Comparison of ENCODE assay signal across 21 mouse cellular contexts in the genomic region with DNA sequence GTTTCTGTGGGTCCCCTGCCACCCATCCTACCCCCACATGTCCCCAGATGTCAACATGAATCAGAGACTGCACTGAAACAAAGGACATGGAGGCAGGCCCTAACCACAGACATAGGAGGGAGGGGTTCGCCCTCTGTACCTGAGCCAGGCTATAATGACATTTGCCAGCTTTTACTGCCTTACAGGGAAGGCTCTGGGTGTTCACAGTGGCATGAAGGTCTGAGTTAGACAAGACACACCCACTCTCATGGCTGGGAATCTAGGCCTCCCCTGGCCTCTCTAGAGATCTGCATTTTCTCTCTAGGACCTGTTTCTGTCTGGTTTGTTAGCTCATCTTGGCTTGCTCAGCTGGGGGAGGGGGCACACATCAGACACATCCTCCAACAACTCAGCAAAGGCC.
DNase-seq lines count a peak whose midpoint lies in the region; ATAC-seq and TF ChIP-seq lines count a peak whose summit lies in the region.
"Had no signal": no experiment of that assay in that cellular context is flagged by ENCODE, and none has a peak within 500 bp of the region (broad histone marks: within the 10 kb centered on the region; RNA-seq: fewer than 3 reads in every experiment).

No protein-coding gene starts in this region.

- peak overlapping the region; percentile 56; the same call in 1 of the 2 replicates for H3K27ac ChIP-seq in forebrain, embryonic 10.5 days
- H3K27ac ChIP-seq in forebrain, embryonic 13.5 days, result no peak overlapping the region
- H3K27ac ChIP-seq in stomach, embryonic 14.5 days (ENCODE audit: low read length), result peak overlapping the region; percentile 49; the same call in 1 of the 2 replicates
- H3K27ac ChIP-seq in stomach, postnatal 0 days (replicated peaks), result no peak overlapping the region
- H3K27ac ChIP-seq: liver, embryonic 13.5 days had no signal

- H3K9ac ChIP-seq in forebrain, embryonic 13.5 days, result no peak overlapping the region
- no peak overlapping the region for H3K9ac ChIP-seq in stomach, embryonic 14.5 days (replicated peaks; ENCODE audit: low read depth, low read length)
- no peak overlapping the region for H3K9ac ChIP-seq in stomach, postnatal 0 days (ENCODE audit: low read length)
- H3K9ac ChIP-seq: forebrain, postnatal 0 days; liver, embryonic 13.5 days had no signal

- H3K36me3 ChIP-seq in forebrain, embryonic 10.5 days (replicated peaks), result no peaks in the 10 kb centered on the region
- H3K36me3 ChIP-seq in forebrain, embryonic 13.5 days (ENCODE audit: poor library complexity, severe bottlenecking), result no peaks in the 10 kb centered on the region
- H3K36me3 ChIP-seq in stomach, embryonic 14.5 days (ENCODE audit: control insufficient read depth, insufficient read depth, low read length), result no peaks in the 10 kb centered on the region
- no peaks in the 10 kb centered on the region for H3K36me3 ChIP-seq in stomach, postnatal 0 days (ENCODE audit: control insufficient read depth, insufficient read depth, low read length)
- H3K36me3 ChIP-seq: liver, embryonic 13.5 days had no signal

- H3K4me1 ChIP-seq in forebrain, embryonic 10.5 days, result peaks cover 24% of the 10 kb centered on the region
- no peaks in the 10 kb centered on the region for H3K4me1 ChIP-seq in forebrain, embryonic 13.5 days
- H3K4me1 ChIP-seq in stomach, embryonic 14.5 days (ENCODE audit: control insufficient read depth, insufficient read depth, low read length), result 0 out of 2 replicates have a peak, but pooled peaks cover 15% of the 10 kb centered on the region
- no peaks in the 10 kb centered on the region for H3K4me1 ChIP-seq in stomach, postnatal 0 days (replicated peaks; ENCODE audit: control insufficient read depth, insufficient read depth)
- H3K4me1 ChIP-seq: liver, embryonic 13.5 days; megakaryocyte, embryonic 14.5 days had no signal

- H3K27me3 ChIP-seq in forebrain, embryonic 10.5 days (ENCODE audit: poor library complexity, severe bottlenecking), result no peaks in the 10 kb centered on the region
- no peaks in the 10 kb centered on the region for H3K27me3 ChIP-seq in forebrain, embryonic 13.5 days
- H3K27me3 ChIP-seq in stomach, embryonic 14.5 days (ENCODE audit: control insufficient read depth, insufficient read depth, low read length), result no peaks in the 10 kb centered on the region
- no peaks in the 10 kb centered on the region for H3K27me3 ChIP-seq in stomach, postnatal 0 days (ENCODE audit: control insufficient read depth, insufficient read depth, low read length)
- H3K27me3 ChIP-seq: liver, embryonic 13.5 days had no signal

- DNase-seq in forebrain, embryonic 10.5 days (ENCODE audit: extremely low spot score, low spot score), result no peak
- no peak for DNase-seq in stomach, postnatal 0 days (ENCODE audit: low spot score)
- peak; percentile 59 for DNase-seq in large intestine, adult 2 months (ENCODE audit: low read depth, low spot score)
- DNase-seq in left cerebral cortex, postnatal 10 days (ENCODE audit: extremely low spot score in 1 of 2, low spot score in 2 of 2), result no peak
- DNase-seq in right cerebral cortex, adult 2 months (ENCODE audit: low spot score in 2 of 2), result no peak
- DNase-seq in spleen, adult 12 weeks (ENCODE audit: low spot score), result no peak
- DNase-seq: cerebellum, postnatal 36 days; forebrain, postnatal 0 days; gastrocnemius, adult 2 months; heart, adult 18-20 months; heart, postnatal 36 days; kidney, adult 11 months; kidney, postnatal 36 days; liver, embryonic 13.5 days; thymus, postnatal 36 days had no signal

- intact Hi-C loops in left cerebral cortex, postnatal 10 days (cut with DNase I), result no loop called here

- no peaks in the 10 kb centered on the region for H3K9me3 ChIP-seq in forebrain, embryonic 10.5 days
- no peaks in the 10 kb centered on the region for H3K9me3 ChIP-seq in forebrain, embryonic 13.5 days (replicated peaks)
- peaks cover 2% of the 10 kb centered on the region; the same call in 1 of the 2 replicates for H3K9me3 ChIP-seq in stomach, embryonic 14.5 days (ENCODE audit: control insufficient read depth, low read depth, low read length)
- no peaks in the 10 kb centered on the region for H3K9me3 ChIP-seq in stomach, postnatal 0 days (ENCODE audit: control insufficient read depth, low read length)

- no peak overlapping the region for H3K4me3 ChIP-seq in forebrain, embryonic 10.5 days
- H3K4me3 ChIP-seq in forebrain, embryonic 13.5 days, result no peak overlapping the region
- H3K4me3 ChIP-seq in stomach, embryonic 14.5 days (ENCODE audit: low read depth, low read length), result no peak overlapping the region
- H3K4me3 ChIP-seq in stomach, postnatal 0 days (ENCODE audit: low read depth, low read length), result no peak overlapping the region
- H3K4me3 ChIP-seq: erythroblast, embryonic 14.5 days; gastrocnemius, adult 2 months; liver, embryonic 13.5 days; megakaryocyte, embryonic 14.5 days had no signal

- no peak overlapping the region for H3K4me2 ChIP-seq in forebrain, embryonic 13.5 days
- no peak overlapping the region for H3K4me2 ChIP-seq in stomach, embryonic 14.5 days (replicated peaks; ENCODE audit: low read depth, low read length)
- no peak overlapping the region for H3K4me2 ChIP-seq in stomach, postnatal 0 days (replicated peaks; ENCODE audit: low read depth)
- H3K4me2 ChIP-seq: liver, embryonic 13.5 days had no signal

- TF ChIP-seq EP300 in stomach, postnatal 0 days (optimal IDR thresholded peaks at IDR 0.05), result no peak

- no peak for ATAC-seq in forebrain, embryonic 13.5 days
- ATAC-seq in stomach, embryonic 14.5 days (ENCODE audit: insufficient number of reproducible peaks, insufficient read depth, low FRiP score, low read depth), result no peak
- no peak for ATAC-seq in stomach, postnatal 0 days (ENCODE audit: low FRiP score, low TSS enrichment)
- ATAC-seq: forebrain, postnatal 0 days; lung, postnatal 0 days; midbrain, embryonic 16.5 days had no signal

- 93% methylated on average over 1 of the region's 1 CpGs for WGBS in forebrain, embryonic 10.5 days
- 65% methylated on average over 1 of the region's 1 CpGs for WGBS in forebrain, embryonic 13.5 days
- WGBS in stomach, embryonic 14.5 days, result 79% methylated on average over 1 of the region's 1 CpGs
- 82% methylated on average over 1 of the region's 1 CpGs for WGBS in stomach, postnatal 0 days
- WGBS in large intestine, adult 2 months, result 21% methylated on average over 1 of the region's 1 CpGs

- TF ChIP-seq CTCF in stomach, postnatal 0 days (IDR thresholded peaks at IDR 0.05; ENCODE audit: low read depth), result no peak

Comparison
In these comparisons a context has a peak if more than half of its experiments do, and no peak if none do; other contexts are left out.
1. H3K27ac ChIP-seq: peak in forebrain, embryonic 10.5 days (single experiment) and stomach, embryonic 14.5 days (single experiment); none in forebrain, embryonic 13.5 days (single experiment) and stomach, postnatal 0 days (single experiment).